Mouse (Mus musculus) cerebellum, postnatal 25 days (tissue): Measurements from ENCODE around the gene Cfd.
"Not testable (repeated sequence)": the region's sequence is repeated elsewhere in the genome, so short reads cannot be mapped to it uniquely, and the experiment has no call there.

ENCODE experiments used
- DNase-seq, 2 experiments: peaks; one replicate each; pipeline ENCODE4 v3.0.0; 2021; ENCODE audit warnings: mixed read lengths in 2 of 2

Cfd gene

DNA sequence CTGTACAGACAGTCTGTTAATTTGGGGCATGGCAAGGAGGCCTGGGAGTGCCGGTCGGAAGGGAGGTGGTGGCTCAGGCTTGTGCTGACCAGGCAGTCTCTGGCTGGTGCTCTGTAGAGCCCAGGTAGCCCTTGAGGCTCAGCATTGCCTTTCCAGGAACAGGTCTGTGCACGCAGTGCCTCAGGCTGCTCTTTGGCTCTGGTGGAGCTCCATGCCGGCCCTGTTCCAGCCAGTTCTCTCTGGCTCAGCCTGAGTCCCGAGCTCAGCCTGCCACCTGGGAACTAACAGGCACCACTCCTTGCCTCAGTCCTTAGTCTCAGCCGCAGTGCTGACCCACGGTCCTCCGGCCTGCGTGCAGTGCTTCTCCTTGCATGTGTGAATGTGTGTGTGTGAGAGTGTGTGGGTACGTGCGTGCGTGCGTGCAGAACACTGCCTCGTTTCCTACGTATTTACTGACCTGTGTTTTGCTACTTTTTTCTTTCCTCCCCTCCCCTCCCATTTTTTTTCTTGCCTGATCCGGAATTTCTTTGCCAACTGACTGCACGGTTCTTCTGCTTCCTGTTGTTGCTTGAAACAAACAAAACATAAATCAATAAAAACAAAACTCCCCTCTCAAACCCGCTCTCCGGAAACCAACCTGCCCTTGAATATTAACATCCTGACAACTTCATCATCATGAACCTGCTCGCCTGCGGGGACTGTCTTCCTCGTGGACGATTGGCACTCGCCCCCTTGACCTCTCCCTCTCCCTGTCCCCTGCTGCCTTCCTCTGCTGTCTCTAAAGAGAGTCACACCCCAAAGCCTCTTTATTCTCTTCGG is 29.2 kb upstream of the Cfd start:
- peak; percentile 84 to 86 for DNase-seq

DNA sequence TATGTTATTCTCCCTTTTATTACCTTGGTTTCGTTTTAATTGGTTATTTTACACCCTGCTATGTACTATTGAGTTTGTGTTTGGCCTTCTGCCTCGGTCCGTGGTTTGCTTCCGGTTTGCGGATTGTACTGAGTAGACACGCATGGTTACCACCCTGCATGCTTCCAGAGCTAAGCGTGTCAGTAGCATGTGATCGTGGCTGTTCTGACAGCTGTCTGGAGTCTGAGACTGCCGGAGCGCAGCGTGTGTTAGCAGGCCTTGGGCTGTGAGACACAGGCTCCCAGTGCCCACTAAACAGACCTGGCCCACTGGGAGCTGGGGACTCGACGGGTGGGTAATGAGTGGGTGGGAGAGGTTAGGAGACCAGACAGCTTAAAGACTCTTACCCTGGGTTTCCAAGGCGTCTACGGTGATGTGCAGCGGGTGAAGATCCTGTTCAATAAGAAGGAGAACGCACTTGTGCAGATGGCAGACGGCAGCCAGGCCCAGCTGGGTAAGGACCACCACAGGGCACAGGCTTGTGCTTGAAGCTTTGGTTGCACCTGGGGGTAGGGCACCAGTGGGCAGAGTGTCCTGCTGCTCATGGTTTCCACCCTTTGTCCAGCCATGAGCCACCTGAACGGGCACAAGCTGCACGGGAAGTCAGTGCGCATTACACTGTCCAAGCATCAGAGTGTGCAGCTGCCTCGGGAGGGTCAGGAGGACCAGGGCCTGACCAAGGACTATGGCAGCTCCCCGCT is 28.4 kb upstream of the Cfd start:
- DNase-seq = peak in 1 of 2 experiments; percentile 27

- DNase-seq = peak in 1 of 2 experiments; percentile 30
Observed at GRCm38 (mm10) chr10:79862925-79863324, 27.7 kb upstream of the Cfd start.

GRCm38 (mm10) chr10:79864351-79865188 is 26.1 kb upstream of the Cfd start:
- DNase-seq = no peak

- no peak for DNase-seq
Observed at GRCm38 (mm10) chr10:79865189-79865601, 25.5 kb upstream of the Cfd start.

DNA sequence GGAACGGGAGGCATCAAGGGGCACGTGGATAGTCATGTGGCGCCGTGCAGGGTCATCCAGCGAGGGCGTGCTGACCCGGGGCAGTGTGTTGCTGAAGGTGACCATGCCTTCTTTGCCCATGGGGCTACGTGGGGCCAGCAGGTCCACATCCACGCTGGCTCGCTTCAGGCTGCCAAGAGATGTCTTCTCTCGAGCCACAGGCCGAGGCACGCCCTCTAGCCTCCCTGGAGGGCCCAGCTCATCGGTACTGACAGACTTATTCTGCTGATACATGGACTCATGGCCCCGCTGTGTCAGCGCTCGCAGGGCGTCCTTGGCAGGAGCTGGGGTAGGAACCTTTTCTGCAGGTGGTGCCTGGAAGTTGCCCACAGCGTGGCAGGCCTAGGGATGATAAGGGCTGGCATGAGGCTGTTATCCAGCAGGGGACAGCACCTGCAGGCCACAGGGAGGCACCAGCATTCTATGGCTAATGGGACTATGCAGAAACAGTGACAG is 24.8 kb upstream of the Cfd start:
- DNase-seq = peak; percentile 63 to 66

GRCm38 (mm10) chr10:79866601-79867000 is 24.1 kb upstream of the Cfd start:
- no peak for DNase-seq

DNA sequence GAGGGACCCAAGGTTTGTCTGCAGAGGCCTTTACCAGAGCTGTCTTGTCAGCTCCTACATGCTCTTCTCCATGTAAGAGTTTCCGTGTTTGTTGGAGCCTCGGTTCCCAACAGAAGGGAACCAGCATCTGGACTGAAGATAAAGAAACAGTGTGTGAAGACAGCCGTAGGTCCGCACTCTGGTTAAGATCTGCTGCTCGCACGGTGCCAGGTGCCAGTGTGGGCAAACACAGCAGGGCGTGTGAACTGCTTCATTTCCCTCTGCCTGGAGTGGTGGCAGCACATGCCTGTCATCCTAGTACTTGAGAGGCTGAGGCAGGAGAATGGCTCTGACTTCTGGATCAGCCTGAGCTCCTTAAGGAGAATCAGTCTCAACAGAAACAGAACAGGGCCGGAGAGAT is 18.8 kb upstream of the Cfd start:
- no peak for DNase-seq

- no peak for DNase-seq
Observed at GRCm38 (mm10) chr10:79872862-79873261, 17.8 kb upstream of the Cfd start.

DNA sequence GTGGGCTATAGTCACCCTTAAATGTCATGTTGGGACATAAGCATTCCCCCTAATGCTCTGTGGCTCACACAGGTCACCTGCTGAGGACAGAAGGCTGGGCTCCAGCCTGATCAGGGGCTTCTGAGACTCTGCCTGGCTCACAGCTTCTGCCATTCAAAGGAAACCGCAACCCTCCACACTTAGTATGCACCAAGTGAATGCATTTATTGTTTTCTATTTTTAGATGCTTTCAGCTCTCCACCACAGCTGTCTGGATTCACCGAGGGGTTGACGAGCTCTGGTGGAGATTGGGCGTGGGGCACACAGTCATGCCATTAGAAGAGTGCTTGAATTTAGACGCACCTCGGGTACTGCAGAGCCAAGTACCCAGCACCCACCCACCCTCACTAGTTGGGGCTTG is 17.3 kb upstream of the Cfd start:
- no peak for DNase-seq

DNA sequence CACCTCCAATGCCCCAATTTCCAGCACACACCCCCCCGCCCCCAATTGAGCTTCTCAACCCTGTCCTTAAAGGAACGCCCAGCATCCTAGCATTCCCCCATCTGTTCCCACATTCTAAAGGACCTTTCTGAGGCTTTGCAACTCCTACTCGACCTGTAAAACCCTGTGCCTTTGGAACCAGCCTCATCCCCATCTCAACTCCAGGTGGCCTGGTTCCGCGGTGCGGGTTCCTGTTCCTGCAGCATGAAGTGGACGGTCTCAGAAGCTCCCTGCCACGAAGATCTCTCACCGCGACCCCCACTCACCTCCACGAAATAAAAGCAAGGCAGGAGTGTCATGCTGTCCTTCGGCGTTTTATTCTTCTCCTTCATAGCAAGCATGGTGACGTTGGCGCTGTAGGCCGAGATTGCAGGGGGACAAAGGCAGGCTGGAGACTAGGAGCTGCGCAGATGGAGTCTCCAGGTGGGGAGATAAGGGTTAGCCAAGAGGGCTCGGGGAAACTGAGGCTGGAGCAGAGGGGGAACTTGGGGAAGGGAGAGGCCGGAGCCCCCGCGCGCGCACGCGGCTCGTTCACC is 16.9 kb upstream of the Cfd start:
- DNase-seq = no peak

GRCm38 (mm10) chr10:79874290-79874862 is 16.3 kb upstream of the Cfd start, which contains the start of the genes Prtn3 and Plppr3:
Prtn3 (plus strand) TSS chr10:79874476.
Plppr3 (minus strand) TSS chr10:79874634.
- peak; percentile 64 to 68 for DNase-seq

GRCm38 (mm10) chr10:79877174-79877573 is 13.5 kb upstream of the Cfd start:
- DNase-seq = no peak

- DNase-seq = no peak
Observed at GRCm38 (mm10) chr10:79877757-79878156, 12.9 kb upstream of the Cfd start.

- no peak for DNase-seq
Observed at GRCm38 (mm10) chr10:79879527-79879926, 11.1 kb upstream of the Cfd start.

GRCm38 (mm10) chr10:79880721-79881120 is 9.9 kb upstream of the Cfd start:
- DNase-seq = no peak

- DNase-seq = peak in 1 of 2 experiments; percentile 40
Observed at GRCm38 (mm10) chr10:79881981-79882380, 8.7 kb upstream of the Cfd start.

DNA sequence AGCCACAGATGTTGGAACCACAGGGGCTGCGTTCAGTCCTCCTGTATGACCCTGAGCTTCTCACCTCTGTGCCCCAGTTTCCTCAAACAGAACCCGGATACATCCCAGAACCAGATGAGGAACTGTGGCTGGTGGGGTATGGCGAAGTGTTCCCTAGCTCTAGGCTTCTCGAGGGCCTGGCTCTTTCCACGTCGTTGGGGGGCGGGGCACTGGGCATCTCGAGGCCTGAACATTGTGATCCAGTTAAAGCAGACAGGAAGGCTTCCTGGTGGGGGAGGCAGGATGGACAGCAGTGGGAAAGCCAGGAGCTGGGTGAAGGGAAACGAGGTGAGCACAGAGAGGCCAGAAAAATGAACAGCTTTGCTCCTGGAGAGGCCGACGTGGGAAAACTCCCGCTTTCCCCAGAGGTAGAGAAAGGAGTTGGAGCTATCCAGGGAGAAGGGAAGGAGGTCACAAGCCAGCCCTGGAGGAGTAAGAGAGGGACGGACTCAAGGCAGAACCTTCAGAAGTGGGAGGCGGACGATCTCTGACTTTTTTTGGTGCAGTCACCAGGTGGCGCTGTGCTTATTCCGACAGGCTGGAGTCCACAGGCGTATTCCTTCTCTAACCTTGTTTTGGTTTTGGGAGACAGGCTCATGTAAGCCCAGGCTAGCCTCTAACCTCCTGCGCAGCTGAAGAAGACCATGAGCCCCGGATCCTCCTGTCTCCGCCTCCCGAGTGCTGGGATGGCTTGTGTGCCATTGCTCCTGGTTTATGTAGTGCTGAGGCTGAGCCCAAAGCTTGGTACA is 7.2 kb upstream of the Cfd start:
- peak; percentile 87 to 91 for DNase-seq

GRCm38 (mm10) chr10:79884446-79884845 is 6.2 kb upstream of the Cfd start:
- DNase-seq = peak in 1 of 2 experiments; percentile 69

- not testable (repeated sequence) for DNase-seq
Observed at GRCm38 (mm10) chr10:79884938-79885337, 5.7 kb upstream of the Cfd start.

- no peak for DNase-seq
Observed at GRCm38 (mm10) chr10:79886054-79886453, 4.6 kb upstream of the Cfd start, which contains the start of gene Elane. Elane (plus strand) TSS chr10:79886247.
